Mouse (Mus musculus) left cerebral cortex, adult 18-20 months (tissue): ENCODE data around the gene Olfr957. TPM values are rescaled to one million over a fixed set of nuclear protein-coding genes. Genes with fewer than 3 reads are reported as not detected.
A peak's percentile ranks its signal among the peaks of the same experiment; 100 is the strongest.

ENCODE experiments used
- DNase-seq, 2 experiments: peaks; one replicate each; pipeline ENCODE4 v3.0.0; 2021 to 2022; ENCODE audit warnings: low spot score in 2 of 2, mixed read lengths in 1 of 2
- long read RNA-seq, 2 experiments: library from polyadenylated mRNA; stranded (forward); transcript quantifications; one replicate each; pipeline ENCODE4 v2.0.0; 2021
- total RNA-seq, 2 experiments: library from RNA; stranded (reverse); gene quantifications; 2 replicates each; pipeline ENCODE4 v1.2.3; 2021

Olfr957 gene
- not detected for total RNA-seq
- long read RNA-seq, experiment 1, result 0 reads
- long read RNA-seq, experiment 2, result 0 reads

DNA sequence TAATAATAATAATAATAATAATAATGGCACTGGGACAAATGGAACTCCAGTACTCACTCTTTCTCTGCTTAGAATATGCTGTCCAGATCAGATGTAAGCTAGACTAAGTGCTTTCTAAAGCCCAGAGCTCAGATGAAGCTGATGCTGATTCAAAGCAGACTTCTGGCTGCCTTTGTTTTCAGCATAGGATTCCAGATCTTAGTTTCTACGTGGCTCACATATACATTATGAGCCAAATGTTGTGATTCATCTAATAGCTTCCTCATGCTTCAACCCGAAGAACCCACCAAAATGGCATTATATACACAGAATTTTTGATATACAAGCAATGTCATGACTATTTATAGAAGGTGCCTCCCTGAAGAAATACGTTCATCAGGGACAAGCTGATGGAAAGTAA lies at the start of gene Olfr957:
Gene Olfr957, minus strand, starts transcription at position 279 of the 400 bp plus-strand sequence.
- DNase-seq, result no peak

DNA sequence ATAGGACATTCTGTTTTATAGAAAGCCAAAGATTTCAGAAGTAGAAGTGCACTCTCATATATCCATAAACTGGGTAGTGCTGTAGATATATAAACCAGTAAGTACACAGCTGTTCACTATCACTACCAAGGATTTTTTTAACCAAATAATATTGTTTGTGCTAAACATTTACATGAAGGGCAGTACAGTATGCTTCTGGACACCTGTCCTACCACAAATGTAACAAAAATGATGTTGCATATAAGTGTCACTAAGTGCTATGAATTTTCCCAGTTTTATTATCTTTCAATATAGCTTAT lies 42.7 kb upstream of the Olfr957 start:
- no peak for DNase-seq

DNA sequence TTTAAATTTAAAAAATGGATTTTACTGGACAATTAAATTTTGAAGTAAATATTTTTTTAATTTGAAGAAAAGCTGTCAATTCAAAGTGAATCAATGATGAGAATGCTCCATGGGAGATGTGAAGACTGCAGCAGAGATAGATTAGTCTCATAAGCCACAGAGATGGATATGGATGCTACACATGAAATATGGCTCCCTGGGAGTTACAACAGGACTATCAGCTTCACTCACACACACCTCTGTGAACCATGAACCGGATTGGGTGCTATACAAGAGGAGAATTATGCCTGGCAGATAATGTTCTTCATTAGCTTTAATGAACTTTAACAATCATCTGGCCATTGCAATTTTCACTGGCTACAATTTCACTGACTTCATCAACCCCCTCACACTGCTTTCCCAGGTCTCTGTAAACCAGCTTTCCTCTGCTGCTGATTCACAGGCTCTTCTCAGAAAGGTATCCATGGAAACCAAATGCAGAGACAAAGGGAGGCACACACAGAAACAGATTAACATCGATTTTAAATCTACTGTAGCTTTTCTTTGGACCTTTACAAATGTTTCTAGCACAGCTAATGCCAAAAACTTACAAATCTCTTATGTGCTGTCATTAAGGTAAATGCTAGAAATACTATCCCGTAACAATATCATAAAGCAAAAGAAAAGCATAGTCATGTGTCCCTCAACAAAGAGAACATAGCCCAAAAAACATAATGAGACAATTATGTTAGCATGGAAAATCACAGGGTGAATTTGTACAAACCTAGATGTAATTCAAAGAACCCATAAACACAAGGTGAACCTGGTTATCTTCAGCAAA lies 42.1 kb upstream of the Olfr957 start:
- peak in 1 of 2 experiments; percentile 10 for DNase-seq

DNA sequence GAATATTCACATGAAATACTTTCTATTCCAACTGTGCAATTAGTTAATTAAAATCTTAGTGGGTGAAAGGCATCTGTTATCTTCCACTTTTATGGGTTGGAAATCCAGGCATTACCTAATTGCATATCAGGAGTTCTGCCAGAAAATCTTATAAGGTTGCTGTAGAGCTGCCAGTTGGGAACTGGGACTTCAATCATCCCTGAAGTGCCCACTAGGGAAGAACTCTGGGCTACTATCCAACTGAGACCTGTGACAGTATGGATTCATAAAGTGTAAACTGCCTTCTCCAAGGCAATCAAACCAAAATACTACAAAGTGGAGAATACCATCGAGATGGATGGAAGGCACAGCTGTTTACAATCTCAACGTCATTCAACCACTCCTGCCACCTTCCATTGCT lies 38.3 kb upstream of the Olfr957 start, which contains the start of gene Olfr958:
Gene Olfr958, minus strand, starts transcription at position 109 of the 400 bp plus-strand sequence.
- DNase-seq, result no peak

- no peak for DNase-seq
Measured at GRCm38 (mm10) chr9:39550806-39551205, 35.2 kb upstream of the Olfr957 start.

- no peak for DNase-seq
Measured at GRCm38 (mm10) chr9:39523616-39524285, 8.1 kb upstream of the Olfr957 start.

GRCm38 (mm10) chr9:39518595-39518994 lies 3.0 kb upstream of the Olfr957 start:
- no peak for DNase-seq

DNA sequence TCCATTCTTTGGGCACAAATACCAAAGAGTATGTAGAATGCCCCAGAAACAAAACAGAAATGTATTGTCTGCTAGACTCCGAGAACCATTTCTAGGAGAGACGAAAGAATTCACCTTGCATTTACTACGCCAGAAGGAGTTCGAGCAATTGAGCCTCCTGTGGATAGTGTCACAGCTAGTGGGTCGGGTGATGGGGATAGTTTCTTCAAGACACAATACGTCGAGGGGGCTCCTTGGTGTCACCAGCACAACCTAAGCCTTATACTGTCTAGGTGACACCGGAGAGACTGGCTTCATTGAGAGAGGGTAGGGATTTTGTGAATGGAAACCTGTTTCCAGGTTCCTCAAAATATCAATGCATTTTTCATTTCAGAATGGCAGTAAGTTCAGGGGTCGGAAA lies 6.2 kb downstream of the Olfr957 start:
- no peak for DNase-seq

GRCm38 (mm10) chr9:39508998-39509397 lies 6.6 kb downstream of the Olfr957 start:
- peak; percentile 49 to 74 for DNase-seq

DNA sequence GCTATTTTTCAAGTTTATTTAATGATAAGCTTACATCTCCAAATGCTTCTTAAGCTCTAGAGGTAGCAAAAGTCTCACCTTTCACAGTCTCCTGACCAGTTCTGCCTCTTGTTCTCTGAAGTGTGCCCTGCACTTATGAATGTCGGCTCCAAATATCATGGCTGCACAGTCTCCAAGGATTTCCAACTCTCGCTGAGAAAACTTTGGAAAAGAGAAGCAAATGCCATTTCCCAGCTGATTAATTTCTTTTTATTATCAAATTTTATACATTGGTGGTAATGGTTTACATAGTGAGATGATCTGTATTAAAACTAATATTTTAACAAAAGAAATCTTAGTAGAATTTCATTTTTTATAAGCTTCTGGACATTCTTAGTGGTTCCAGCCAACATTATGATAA lies 21.7 kb downstream of the Olfr957 start, which contains the start of gene Olfr44:
Gene Olfr44, minus strand, starts transcription at position 101 of the 400 bp plus-strand sequence.
- DNase-seq, result no peak

- no peak for DNase-seq
Measured at GRCm38 (mm10) chr9:39471844-39472243, 43.8 kb downstream of the Olfr957 start, which contains the start of gene Olfr955. Gene Olfr955, minus strand, starts transcription at chr9:39471944.

Other genes with a start within 250 kb of the Olfr957 start
- gene Olfr945, start 239.0 kb downstream of the Olfr957 start, total RNA-seq, result not detected
- gene Olfr948, start 189.8 kb downstream of the Olfr957 start, total RNA-seq, result not detected
- gene Olfr951, start 128.4 kb downstream of the Olfr957 start, total RNA-seq, result not detected
- gene Olfr952, start 88.7 kb downstream of the Olfr957 start, total RNA-seq, result not detected
- gene Olfr954, start 59.1 kb downstream of the Olfr957 start, total RNA-seq, result not detected
- not detected for gene Olfr955, start 43.9 kb downstream of the Olfr957 start, total RNA-seq
- gene Olfr44, start 21.8 kb downstream of the Olfr957 start, total RNA-seq, result not detected
- gene Olfr958, start 38.2 kb upstream of the Olfr957 start, total RNA-seq, result not detected
- gene Olfr959, start 59.8 kb upstream of the Olfr957 start, total RNA-seq, result not detected
- gene AW551984, start 88.6 kb upstream of the Olfr957 start, total RNA-seq, result 1 to 10 TPM; 3.9 to 6.2 TPM
- gene Olfr148, start 94.8 kb upstream of the Olfr957 start, total RNA-seq, result not detected
- gene Olfr960, start 105.6 kb upstream of the Olfr957 start, total RNA-seq, result not detected
- gene Olfr961, start 129.3 kb upstream of the Olfr957 start, total RNA-seq, result not detected
- not detected for gene Olfr963, start 151.4 kb upstream of the Olfr957 start, total RNA-seq
- not detected for gene Olfr149, start 191.3 kb upstream of the Olfr957 start, total RNA-seq
- not detected for gene Olfr965, start 195.5 kb upstream of the Olfr957 start, total RNA-seq
- gene Olfr150, start 215.2 kb upstream of the Olfr957 start, total RNA-seq, result not detected
- gene Olfr967, start 230.4 kb upstream of the Olfr957 start, total RNA-seq, result not detected